10 mouse cellular contexts compared by ENCODE assay signal in genomic region chr16:91226038-91226882, GRCm38 (mm10). TPM values are rescaled to one million over a fixed set of nuclear protein-coding genes. Genes with fewer than 3 reads are reported as not detected.
DNase-seq lines count a peak whose midpoint lies in the region; ATAC-seq and TF ChIP-seq lines count a peak whose summit lies in the region.
"Had no signal": no experiment of that assay in that cellular context is flagged by ENCODE, and none has a peak within 500 bp of the region (broad histone marks: within the 10 kb centered on the region; RNA-seq: fewer than 3 reads in every experiment).

No protein-coding gene starts in this region.

- no peak for TF ChIP-seq CTCF in lung, embryonic 14.5 days (IDR thresholded peaks at IDR 0.05; ENCODE audit: low read depth)
- no peak for TF ChIP-seq CTCF in lung, postnatal 0 days (IDR thresholded peaks at IDR 0.05)

- H3K36me3 ChIP-seq in lung, embryonic 14.5 days (ENCODE audit: insufficient read depth): no peaks in the 10 kb centered on the region
- no peaks in the 10 kb centered on the region for H3K36me3 ChIP-seq in lung, postnatal 0 days (ENCODE audit: insufficient read depth, low read length)
- no peaks in the 10 kb centered on the region for H3K36me3 ChIP-seq in hindbrain, embryonic 15.5 days
- no peaks in the 10 kb centered on the region for H3K36me3 ChIP-seq in neural tube, embryonic 12.5 days
- H3K36me3 ChIP-seq: liver, embryonic 15.5 days had no signal

- H3K9me3 ChIP-seq in lung, embryonic 14.5 days (ENCODE audit: low read depth, low read length): no peaks in the 10 kb centered on the region
- H3K9me3 ChIP-seq in lung, postnatal 0 days (ENCODE audit: low read length): no peaks in the 10 kb centered on the region
- no peaks in the 10 kb centered on the region for H3K9me3 ChIP-seq in hindbrain, embryonic 15.5 days
- H3K9me3 ChIP-seq in neural tube, embryonic 12.5 days: no peaks in the 10 kb centered on the region
- H3K9me3 ChIP-seq: liver, embryonic 15.5 days had no signal

- ATAC-seq in lung, embryonic 14.5 days (ENCODE audit: insufficient read depth): no peak
- no peak for ATAC-seq in lung, postnatal 0 days
- no peak for ATAC-seq in hindbrain, embryonic 15.5 days (ENCODE audit: low FRiP score, low read depth)
- no peak for ATAC-seq in neural tube, embryonic 12.5 days (ENCODE audit: low FRiP score, low read depth)

- H3K27me3 ChIP-seq in lung, embryonic 14.5 days (ENCODE audit: insufficient read depth, low read length): peaks cover 100% of the 10 kb centered on the region
- H3K27me3 ChIP-seq in lung, postnatal 0 days (replicated peaks; ENCODE audit: insufficient read depth, low read length): peaks cover 96% of the 10 kb centered on the region
- peaks cover 91% of the 10 kb centered on the region for H3K27me3 ChIP-seq in hindbrain, embryonic 15.5 days
- peaks cover 100% of the 10 kb centered on the region for H3K27me3 ChIP-seq in neural tube, embryonic 12.5 days (replicated peaks)

- no peak for TF ChIP-seq EP300 in lung, postnatal 0 days (IDR thresholded peaks at IDR 0.05)

- under 1% methylated on average over 60 of the region's 60 CpGs for WGBS in lung, embryonic 14.5 days
- WGBS in lung, postnatal 0 days: 2% methylated on average over 57 of the region's 60 CpGs
- under 1% methylated on average over 60 of the region's 60 CpGs for WGBS in hindbrain, embryonic 15.5 days
- WGBS in neural tube, embryonic 12.5 days: under 1% methylated on average over 60 of the region's 60 CpGs

- H3K27ac ChIP-seq in lung, embryonic 14.5 days (ENCODE audit: low read depth): no peak overlapping the region
- no peak overlapping the region for H3K27ac ChIP-seq in lung, postnatal 0 days (ENCODE audit: low read length)
- peak overlapping the region; percentile 23; the same call in 1 of the 2 replicates for H3K27ac ChIP-seq in hindbrain, embryonic 15.5 days (replicated peaks)
- H3K27ac ChIP-seq in neural tube, embryonic 12.5 days: no peak overlapping the region
- H3K27ac ChIP-seq: liver, embryonic 15.5 days had no signal

- H3K4me1 ChIP-seq in lung, embryonic 14.5 days (ENCODE audit: insufficient read depth): no peaks in the 10 kb centered on the region
- no peaks in the 10 kb centered on the region for H3K4me1 ChIP-seq in lung, postnatal 0 days (ENCODE audit: insufficient read depth, low read depth, low read length)
- H3K4me1 ChIP-seq in hindbrain, embryonic 15.5 days (replicated peaks): peaks cover 32% of the 10 kb centered on the region
- H3K4me1 ChIP-seq in neural tube, embryonic 12.5 days: peaks cover 23% of the 10 kb centered on the region

- DNase-seq in lung, embryonic 14.5 days: no peak
- DNase-seq in lung, postnatal 0 days (ENCODE audit: low spot score): no peak
- peak; percentile 44 for DNase-seq in embryo, embryonic 9.5 days (ENCODE audit: extremely low spot score)
- DNase-seq in adrenal gland, adult 2 months: no peak
- no peak for DNase-seq in layer of hippocampus, postnatal 36 days
- DNase-seq in frontal cortex, postnatal 25 days (ENCODE audit: low spot score in 2 of 2): no peak

- H3K4me2 ChIP-seq in lung, embryonic 14.5 days: no peak overlapping the region; the same call in 1 of the 2 replicates
- no peak overlapping the region for H3K4me2 ChIP-seq in lung, postnatal 0 days (replicated peaks; ENCODE audit: low read depth, low read length)
- H3K4me2 ChIP-seq in hindbrain, embryonic 15.5 days: peak overlapping the region; percentile 45
- H3K4me2 ChIP-seq in neural tube, embryonic 12.5 days (replicated peaks): peak overlapping the region; percentile 3

- H3K9ac ChIP-seq in lung, embryonic 14.5 days: no peak overlapping the region
- no peak overlapping the region for H3K9ac ChIP-seq in lung, postnatal 0 days (replicated peaks; ENCODE audit: low read depth)
- H3K9ac ChIP-seq in hindbrain, embryonic 15.5 days: peak overlapping the region; percentile 32
- H3K9ac ChIP-seq in neural tube, embryonic 12.5 days: no peak overlapping the region
- H3K9ac ChIP-seq: liver, embryonic 15.5 days had no signal

- H3K4me3 ChIP-seq in lung, embryonic 14.5 days (ENCODE audit: low read depth, low read length): peak overlapping the region; percentile 4; the same call in 1 of the 2 replicates
- no peak overlapping the region for H3K4me3 ChIP-seq in lung, postnatal 0 days (ENCODE audit: low read depth, low read length)
- peak overlapping the region; percentile 33 for H3K4me3 ChIP-seq in hindbrain, embryonic 15.5 days
- peak overlapping the region; percentile 19 for H3K4me3 ChIP-seq in neural tube, embryonic 12.5 days
- H3K4me3 ChIP-seq: liver, embryonic 15.5 days had no signal

RNA-seq across cellular contexts. Expression of gene Olig2, which starts 1.0 kb away (rescaled TPM):
- polyA plus RNA-seq in lung, embryonic 14.5 days (2014; fragmentation: Nextera tagmentation; extraction: Ambion mirVana): not detected in 2 replicates
- polyA plus RNA-seq in lung, postnatal 0 days (2015; fragmentation: Nextera tagmentation; extraction: Ambion mirVana): not detected in 2 replicates
- 15.6 and 16.2 TPM in 2 replicates for polyA plus RNA-seq in hindbrain, embryonic 15.5 days (2015; fragmentation: Nextera tagmentation; extraction: Ambion mirVana)
- 2.9 TPM in 2 replicates for polyA plus RNA-seq in neural tube, embryonic 12.5 days (2016; fragmentation: Nextera tagmentation; extraction: Ambion mirVana)
- total RNA-seq in adrenal gland, adult 2 months (2021): not detected
- polyA plus RNA-seq in adrenal gland, adult 2 months (2012; rRNA removed): not detected in 2 replicates
- total RNA-seq in layer of hippocampus, postnatal 36 days (2021): 10 to 100 TPM; 29.1 to 33.7 TPM
- polyA plus RNA-seq: liver, embryonic 15.5 days; small intestine, adult 2 months had no signal

RNA-seq across cellular contexts. Expression of gene Olig1, which starts 43.3 kb away (rescaled TPM):
- polyA plus RNA-seq in lung, embryonic 14.5 days (2014; fragmentation: Nextera tagmentation; extraction: Ambion mirVana): 0.08 and 0.11 TPM in 2 replicates
- polyA plus RNA-seq in lung, postnatal 0 days (2015; fragmentation: Nextera tagmentation; extraction: Ambion mirVana): not detected in 2 replicates
- polyA plus RNA-seq in hindbrain, embryonic 15.5 days (2015; fragmentation: Nextera tagmentation; extraction: Ambion mirVana): 121 and 136 TPM in 2 replicates
- 3.1 and 5.1 TPM in 2 replicates for polyA plus RNA-seq in neural tube, embryonic 12.5 days (2016; fragmentation: Nextera tagmentation; extraction: Ambion mirVana)
- total RNA-seq in adrenal gland, adult 2 months (2021): under 1 TPM; 0.37 to 0.86 TPM
- 0.49 and 2.2 TPM in 2 replicates for polyA plus RNA-seq in adrenal gland, adult 2 months (2012; rRNA removed)
- total RNA-seq in layer of hippocampus, postnatal 36 days (2021): 100 to 1,000 TPM; 128 to 134 TPM
- polyA plus RNA-seq: small intestine, adult 2 months had no signal

Comparison
In these comparisons a context has a peak if more than half of its experiments do, and no peak if none do; other contexts are left out.
1. H3K4me2 ChIP-seq: peak in hindbrain, embryonic 15.5 days (single experiment) and neural tube, embryonic 12.5 days (single experiment); none in lung, embryonic 14.5 days (single experiment) and lung, postnatal 0 days (single experiment).
2. RNA of gene Olig1, which starts 43.3 kb away (polyA plus RNA-seq): 121 to 136 TPM in hindbrain, embryonic 15.5 days; 3.1 to 5.1 TPM in neural tube, embryonic 12.5 days, 0.49 to 2.2 TPM in adrenal gland, adult 2 months, 0.08 to 0.11 TPM in lung, embryonic 14.5 days and not detected in lung, postnatal 0 days; every median in the first group is over 10 times any median in the second.